Mouse (Mus musculus) limb, embryonic 14.5 days (tissue): ENCODE measurements around the gene Mrc1. TPM values are rescaled to one million over a fixed set of nuclear protein-coding genes. Genes with fewer than 3 reads are reported as not detected.

Source experiments
- ATAC-seq: fragments of 200-750 bp; cut with Nextera tagmentation; 2 replicates; pipeline ENCODE4 v1.8.0; 2017; ENCODE audit warnings: low read depth, moderate number of reproducible peaks, moderate TSS enrichment; ENCODE audit not compliant: low FRiP score
- DNase-seq: peaks from one replicate; pipeline ENCODE4 v3.0.0-alpha.2; 2015; ENCODE audit warnings: low spot score
- H3K27ac ChIP-seq: fragments of 300-500 bp; sonication (generic); replicated peaks from 2 replicates; pipeline ENCODE4 v1.5.1; 2014; ENCODE audit warnings: low read depth, mild to moderate bottlenecking, low read length, moderate library complexity, mixed read lengths
- H3K27me3 ChIP-seq: fragments of 300-500 bp; sonication (generic); 2 replicates; pipeline ENCODE4 v1.6.1; 2014; ENCODE audit warnings: low read length, mixed read lengths; ENCODE audit not compliant: control insufficient read depth, insufficient read depth
- H3K36me3 ChIP-seq: fragments of 300-500 bp; sonication (generic); 2 replicates; pipeline ENCODE4 v1.6.1; 2014; ENCODE audit warnings: mild to moderate bottlenecking, low read length, moderate library complexity, mixed read lengths; ENCODE audit not compliant: control insufficient read depth, insufficient read depth
- H3K4me1 ChIP-seq: fragments of 300-500 bp; sonication (generic); 2 replicates; pipeline ENCODE4 v1.6.1; 2014; ENCODE audit warnings: antibody characterized with exemption, low read length, mixed read lengths; ENCODE audit not compliant: control insufficient read depth, insufficient read depth
- H3K4me2 ChIP-seq: fragments of 300-500 bp; sonication (generic); replicated peaks from 2 replicates; pipeline ENCODE4 v1.6.1; 2014; ENCODE audit warnings: low read depth, mild to moderate bottlenecking, low read length, moderate library complexity; ENCODE audit not compliant: severe bottlenecking
- H3K4me3 ChIP-seq: fragments of 300-500 bp; sonication (generic); replicated peaks from 2 replicates; pipeline ENCODE4 v1.5.1; 2014; ENCODE audit warnings: low read length
- H3K9ac ChIP-seq: fragments of 300-500 bp; sonication (generic); 2 replicates; pipeline ENCODE4 v1.6.1; 2014; ENCODE audit warnings: mild to moderate bottlenecking, low read depth, low read length, moderate library complexity; ENCODE audit not compliant: severe bottlenecking
- H3K9me3 ChIP-seq: fragments of 300-500 bp; sonication (generic); 2 replicates; pipeline ENCODE4 v1.6.1; 2016; ENCODE audit warnings: low read length; ENCODE audit not compliant: control insufficient read depth
- POLR2A ChIP-seq: fragments of 200-500 bp; IDR thresholded peaks from 2 replicates; pipeline ENCODE4 v1.8.0; 2012; ENCODE audit warnings: inconsistent platforms, mild to moderate bottlenecking, moderate library complexity, borderline replicate concordance; ENCODE audit not compliant: insufficient read depth, insufficient read length; ENCODE audit errors: extremely low read depth
- WGBS: fragments of 180-500 bp; shearing (Covaris S2); extraction: QIAGEN DNeasy Blood & Tissue Kit; methylation state at CpG from one replicate; pipeline ENCODE4 v1.1.7; 2014; 5-methylcytosine and 5-hydroxymethylcytosine counted together
- polyA plus RNA-seq, 2 experiments: library from polyadenylated mRNA; depleted of rRNA in 1 of 2; stranded (reverse) in 1 of 2; unstranded in 1 of 2; fragments of >200 nt; fragmentation: Nextera tagmentation in 1 of 2; extraction: Ambion mirVana in 1 of 2; gene quantifications; 2 replicates each; pipeline versions ENCODE4 v1.2.1 to v1.2.3; 2012 to 2014

Gene Mrc1
- polyA plus RNA-seq, 2 experiments, result 11.8 to 14.9 TPM

DNA sequence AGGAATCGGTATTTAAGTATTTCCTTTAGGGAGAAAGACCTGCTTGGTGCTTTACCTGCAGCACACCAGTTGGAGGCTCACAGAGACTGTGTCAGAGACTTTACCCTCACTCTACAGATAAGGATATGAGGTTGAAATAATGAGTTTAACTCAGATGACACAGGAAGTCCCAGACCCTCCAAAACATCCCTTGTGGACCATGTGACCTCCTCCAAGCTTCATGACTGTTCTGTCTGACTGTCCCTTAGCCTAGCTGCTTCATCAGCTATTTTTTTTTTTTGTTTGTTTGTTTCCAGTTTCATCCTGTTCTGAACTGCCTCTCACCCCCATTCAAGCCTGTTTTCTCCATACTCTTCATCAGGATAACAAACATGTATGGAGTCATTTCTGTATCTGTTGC, 3.7 kb downstream of the Mrc1 start:
- H3K36me3 ChIP-seq, result no peaks in the 10 kb centered on the region
- no peak for DNase-seq
- no peaks in the 10 kb centered on the region for H3K9me3 ChIP-seq
- TF ChIP-seq POLR2A, result no peak
- 86% methylated on average over 1 of the region's 1 CpGs for WGBS
- H3K9ac ChIP-seq, result no peak overlapping the region
- H3K4me3 ChIP-seq, result no peak overlapping the region
- H3K4me1 ChIP-seq, result no peaks in the 10 kb centered on the region
- ATAC-seq, result no peak
- H3K4me2 ChIP-seq, result no peak overlapping the region
- no peak overlapping the region for H3K27ac ChIP-seq
- no peaks in the 10 kb centered on the region for H3K27me3 ChIP-seq

DNA sequence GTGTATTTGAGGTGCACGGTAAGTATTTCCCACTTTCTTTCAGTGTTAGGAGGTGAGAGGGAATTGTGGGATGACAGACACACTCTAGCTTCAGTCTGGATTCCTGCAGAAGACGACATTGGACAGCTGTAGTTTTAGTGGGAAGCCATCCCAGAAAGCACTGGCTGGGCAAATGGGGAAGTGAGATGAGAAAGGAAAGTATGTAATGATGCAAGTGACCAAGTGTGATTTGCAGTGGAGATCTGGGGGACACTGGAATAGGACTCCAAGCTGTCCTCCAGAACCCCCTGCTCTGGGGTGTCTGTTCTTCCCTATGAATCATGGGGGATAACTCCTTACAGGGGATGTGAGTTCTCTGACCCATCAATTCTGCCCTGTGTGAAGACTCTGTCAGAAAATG, 4.8 kb downstream of the Mrc1 start:
- Histone ChIP-seq H3K9me3 (no peaks in the 10 kb centered on the region), H3K4me1 (no peaks in the 10 kb centered on the region), H3K36me3 (no peaks in the 10 kb centered on the region), H3K4me3 (no peak overlapping the region), H3K27me3 (no peaks in the 10 kb centered on the region), H3K4me2 (no peak overlapping the region), H3K9ac (no peak overlapping the region), H3K27ac (no peak overlapping the region)
- no peak for DNase-seq
- no peak for TF ChIP-seq POLR2A
- WGBS, result 72% methylated on average over 2 of the region's 2 CpGs
- ATAC-seq, result no peak

DNA sequence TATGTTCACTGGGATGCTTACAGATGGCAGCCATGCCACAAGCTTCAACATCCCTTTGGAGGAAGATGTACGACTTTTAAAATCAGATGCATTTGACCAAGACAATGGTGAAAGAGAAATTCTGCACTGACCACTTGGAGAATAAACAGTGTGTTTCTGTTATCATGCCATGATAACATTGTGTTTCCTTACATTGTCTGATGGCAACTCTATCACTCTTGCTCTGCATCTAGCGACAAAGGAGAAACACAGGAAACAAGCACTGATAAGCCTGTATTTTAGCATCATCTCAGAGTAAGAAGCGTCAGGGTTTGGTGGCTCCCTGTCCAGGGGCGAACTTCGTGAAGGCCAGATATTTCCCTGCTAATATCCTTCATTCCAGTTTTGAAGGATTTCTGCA, 6.1 kb downstream of the Mrc1 start:
- no peak overlapping the region for H3K4me3 ChIP-seq
- H3K9me3 ChIP-seq, result no peaks in the 10 kb centered on the region
- no peak overlapping the region for H3K27ac ChIP-seq
- WGBS, result 84% methylated on average over 5 of the region's 5 CpGs
- H3K27me3 ChIP-seq, result no peaks in the 10 kb centered on the region
- DNase-seq (no peak), ATAC-seq (no peak)
- no peaks in the 10 kb centered on the region for H3K36me3 ChIP-seq
- TF ChIP-seq POLR2A, result no peak
- H3K9ac ChIP-seq, result no peak overlapping the region
- H3K4me2 ChIP-seq, result no peak overlapping the region
- H3K4me1 ChIP-seq, result no peaks in the 10 kb centered on the region

DNA sequence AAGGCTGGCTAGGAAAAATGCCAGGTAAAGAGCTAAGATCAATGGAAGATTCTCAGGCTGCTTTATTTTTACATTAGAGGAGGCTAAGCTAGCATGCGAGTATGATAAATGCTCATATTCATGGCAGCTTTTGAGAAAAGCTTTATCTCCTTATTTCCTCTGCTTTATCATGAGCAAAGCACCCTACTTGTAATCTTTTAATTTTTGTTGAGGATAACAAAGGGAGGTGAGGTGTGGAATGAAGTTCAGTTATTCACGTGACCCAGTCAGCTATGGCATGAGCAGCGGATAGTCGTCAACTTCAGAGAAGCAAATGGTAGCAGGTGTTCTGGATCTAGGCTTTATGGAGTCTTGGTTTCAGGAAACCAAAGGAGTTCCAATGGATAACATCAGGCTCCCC, 7.7 kb downstream of the Mrc1 start:
- H3K9me3 ChIP-seq, result no peaks in the 10 kb centered on the region
- H3K4me2 ChIP-seq, result no peak overlapping the region
- no peak overlapping the region for H3K9ac ChIP-seq
- no peaks in the 10 kb centered on the region for H3K27me3 ChIP-seq
- 80% methylated on average over 4 of the region's 4 CpGs for WGBS
- H3K4me1 ChIP-seq, result no peaks in the 10 kb centered on the region
- DNase-seq, result no peak
- H3K36me3 ChIP-seq, result no peaks in the 10 kb centered on the region
- H3K27ac ChIP-seq, result no peak overlapping the region
- no peak overlapping the region for H3K4me3 ChIP-seq
- no peak for ATAC-seq
- TF ChIP-seq POLR2A, result no peak

DNA sequence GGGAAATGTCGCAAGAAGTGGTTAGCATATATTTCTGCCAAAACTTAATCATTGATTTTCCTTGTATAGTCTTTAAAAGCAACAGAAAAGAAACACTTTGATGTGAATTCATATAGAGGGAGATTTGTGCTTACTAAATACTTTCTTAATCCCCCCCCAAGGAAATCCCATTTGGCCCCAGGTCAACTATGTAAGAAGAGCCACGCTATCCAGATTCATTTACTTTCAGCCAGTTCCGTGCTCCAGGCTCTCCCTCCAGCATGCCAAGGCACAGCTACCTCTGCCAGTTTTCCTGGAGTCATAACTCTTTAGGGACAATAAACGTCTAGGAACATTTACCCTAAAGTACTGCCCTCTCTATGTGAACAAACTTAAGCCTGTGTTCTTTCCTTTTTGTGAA, 8.5 kb downstream of the Mrc1 start:
- TF ChIP-seq POLR2A, result no peak
- no peaks in the 10 kb centered on the region for H3K27me3 ChIP-seq
- H3K36me3 ChIP-seq, result no peaks in the 10 kb centered on the region
- H3K9ac ChIP-seq, result no peak overlapping the region
- H3K4me1 ChIP-seq, result no peaks in the 10 kb centered on the region
- WGBS, result 26% methylated on average over 4 of the region's 4 CpGs
- H3K27ac ChIP-seq, result no peak overlapping the region
- no peaks in the 10 kb centered on the region for H3K9me3 ChIP-seq
- no peak overlapping the region for H3K4me3 ChIP-seq
- DNase-seq (peak; percentile 53), ATAC-seq (no peak; the same call in 1 of the 2 replicates)
- no peak overlapping the region for H3K4me2 ChIP-seq

DNA sequence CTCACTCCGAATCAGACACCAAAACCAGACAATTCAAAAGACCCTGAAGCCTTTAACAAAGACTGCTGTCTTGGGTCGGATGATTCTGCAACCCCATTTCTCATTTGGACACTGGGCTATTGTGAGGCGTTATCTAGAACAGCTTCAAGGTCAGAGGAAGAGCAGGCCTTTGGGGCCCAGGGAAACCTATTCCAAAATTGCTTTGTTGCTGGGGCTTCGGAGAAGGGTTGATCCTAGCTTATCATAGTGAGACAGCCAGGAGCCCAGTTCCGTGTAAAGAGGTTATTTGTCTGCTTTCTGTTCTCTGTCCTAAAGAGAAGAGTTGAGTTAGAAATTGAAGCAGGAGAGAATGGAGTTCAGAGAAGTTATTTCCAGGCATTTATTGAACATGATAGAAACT, 10.0 kb downstream of the Mrc1 start:
- H3K4me1 ChIP-seq, result no peaks in the 10 kb centered on the region
- DNase-seq (no peak), ATAC-seq (no peak)
- no peak overlapping the region for H3K27ac ChIP-seq
- no peaks in the 10 kb centered on the region for H3K36me3 ChIP-seq
- TF ChIP-seq POLR2A, result no peak
- WGBS, result 87% methylated on average over 5 of the region's 5 CpGs
- no peaks in the 10 kb centered on the region for H3K9me3 ChIP-seq
- H3K4me2 ChIP-seq, result no peak overlapping the region
- no peaks in the 10 kb centered on the region for H3K27me3 ChIP-seq
- H3K9ac ChIP-seq, result no peak overlapping the region
- H3K4me3 ChIP-seq, result no peak overlapping the region
